In the genomic region with DNA sequence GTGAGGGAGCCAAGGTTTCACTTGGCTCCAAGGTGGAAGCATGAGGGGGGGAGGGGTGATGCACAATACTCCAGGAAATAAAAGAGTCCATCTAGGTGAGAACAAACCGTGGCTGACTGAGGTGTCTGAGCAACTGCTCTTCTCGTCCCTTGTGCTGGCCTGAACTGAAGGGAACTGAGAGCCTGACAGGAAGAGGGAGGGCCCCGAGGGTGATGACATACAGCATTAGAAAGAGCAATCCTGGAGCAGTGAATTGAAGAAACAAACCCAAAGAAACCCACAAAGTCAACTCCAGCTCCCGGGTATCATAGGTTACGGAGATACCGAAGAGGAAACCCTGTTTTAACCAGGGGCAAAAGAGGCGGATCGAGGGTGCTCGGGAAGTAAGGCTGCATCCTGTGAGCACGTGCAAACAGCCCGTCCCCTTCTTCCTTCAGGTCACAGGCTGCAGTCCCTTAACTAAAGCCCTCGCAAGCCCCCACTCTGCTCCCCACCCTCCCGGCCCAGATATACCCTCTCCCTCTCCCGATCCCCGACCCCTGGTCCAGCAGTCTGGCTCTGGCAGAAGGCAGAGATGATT, we compare ENCODE assay signal across 17 mouse cellular contexts. TPM values are rescaled to one million over a fixed set of nuclear protein-coding genes. Genes with fewer than 3 reads are reported as not detected.
DNase-seq lines count a peak whose midpoint lies in the region; ATAC-seq and TF ChIP-seq lines count a peak whose summit lies in the region.
"Had no signal": no experiment of that assay in that cellular context is flagged by ENCODE, and none has a peak within 500 bp of the region (broad histone marks: within the 10 kb centered on the region; RNA-seq: fewer than 3 reads in every experiment).

No protein-coding gene starts in this region.

- no peaks in the 10 kb centered on the region for H3K79me2 ChIP-seq in macrophage (ENCODE audit: inconsistent target)

- WGBS in heart, postnatal 0 days, result 52% methylated on average over 15 of the region's 15 CpGs
- 61% methylated on average over 15 of the region's 15 CpGs for WGBS in heart, embryonic 11.5 days (ENCODE audit: insufficient replicate concordance)
- WGBS in macrophage (ENCODE audit: missing documents), result 3% methylated on average over 12 of the region's 15 CpGs

- no peak for DNase-seq in heart, postnatal 0 days (ENCODE audit: low spot score)
- DNase-seq in 416B (ENCODE audit: low read depth), result peak; percentile 91
- peak; percentile 84 for DNase-seq in T-cell, adult 2 months (ENCODE audit: low spot score)
- no peak for DNase-seq in layer of hippocampus, postnatal 14 days (ENCODE audit: low spot score in 2 of 2)
- no peak for DNase-seq in embryo, embryonic 9.5 days (ENCODE audit: extremely low spot score)
- DNase-seq in layer of hippocampus, postnatal 25 days (ENCODE audit: extremely low spot score in 1 of 2, low spot score in 1 of 2), result no peak
- DNase-seq: adrenal gland, adult 2 months; cerebellum, postnatal 25 days; gastrocnemius, postnatal 36 days; heart, postnatal 14 days had no signal

- no peak overlapping the region for H3K4me2 ChIP-seq in heart, postnatal 0 days (ENCODE audit: low read depth, low read length)
- no peak overlapping the region for H3K4me2 ChIP-seq in heart, embryonic 11.5 days
- H3K4me2 ChIP-seq: embryonic facial prominence, embryonic 15.5 days; forebrain, embryonic 15.5 days; intestine, embryonic 15.5 days; midbrain, embryonic 11.5 days had no signal

- TF ChIP-seq CTCF in heart, postnatal 0 days (IDR thresholded peaks at IDR 0.05; ENCODE audit: low read depth), result no peak

- peaks cover 72% of the 10 kb centered on the region for H3K36me3 ChIP-seq in heart, postnatal 0 days (replicated peaks; ENCODE audit: control insufficient read depth, insufficient read depth, low read length)
- H3K36me3 ChIP-seq in heart, embryonic 11.5 days (ENCODE audit: control insufficient read depth, insufficient read depth, low read length), result peaks cover 45% of the 10 kb centered on the region
- peaks cover 44% of the 10 kb centered on the region for H3K36me3 ChIP-seq in macrophage (ENCODE audit: inconsistent target)

- no peak for TF ChIP-seq EP300 in heart, postnatal 0 days (IDR thresholded peaks at IDR 0.05; ENCODE audit: low read depth)

- H3K9ac ChIP-seq in heart, postnatal 0 days (replicated peaks; ENCODE audit: low read depth, low read length), result no peak overlapping the region
- no peak overlapping the region for H3K9ac ChIP-seq in heart, embryonic 11.5 days (ENCODE audit: low read depth, low read length)
- H3K9ac ChIP-seq: embryonic facial prominence, embryonic 15.5 days; forebrain, embryonic 15.5 days; intestine, embryonic 15.5 days had no signal

- no peak for ATAC-seq in heart, postnatal 0 days (ENCODE audit: insufficient read depth, low read depth)
- ATAC-seq in heart, embryonic 11.5 days (replicated peaks; ENCODE audit: insufficient number of reproducible peaks, low FRiP score, low TSS enrichment), result no peak
- ATAC-seq: forebrain, embryonic 15.5 days; intestine, embryonic 15.5 days; Patski had no signal

- no peaks in the 10 kb centered on the region for H3K27me3 ChIP-seq in heart, postnatal 0 days (ENCODE audit: control insufficient read depth, insufficient read depth, low read length)
- no peaks in the 10 kb centered on the region for H3K27me3 ChIP-seq in heart, embryonic 11.5 days (ENCODE audit: control insufficient read depth, insufficient read depth, low read length)
- H3K27me3 ChIP-seq: embryonic facial prominence, embryonic 15.5 days; forebrain, embryonic 15.5 days; intestine, embryonic 15.5 days; Patski had no signal

- H3K4me1 ChIP-seq in heart, postnatal 0 days (ENCODE audit: control insufficient read depth, insufficient read depth), result peaks cover 4% of the 10 kb centered on the region; the same call in 1 of the 2 replicates
- no peaks in the 10 kb centered on the region; the same call in 1 of the 2 replicates for H3K4me1 ChIP-seq in heart, embryonic 11.5 days (ENCODE audit: control insufficient read depth, insufficient read depth, low read length)
- H3K4me1 ChIP-seq: forebrain, embryonic 15.5 days; intestine, embryonic 15.5 days had no signal

- H3K4me3 ChIP-seq in heart, postnatal 0 days (ENCODE audit: low read depth, low read length), result no peak overlapping the region
- no peak overlapping the region for H3K4me3 ChIP-seq in heart, embryonic 11.5 days (ENCODE audit: low read depth, low read length)
- no peak overlapping the region for H3K4me3 ChIP-seq in macrophage (ENCODE audit: inconsistent target)
- H3K4me3 ChIP-seq: embryonic facial prominence, embryonic 15.5 days; forebrain, embryonic 15.5 days; intestine, embryonic 15.5 days had no signal

- H3K9me3 ChIP-seq in heart, postnatal 0 days (replicated peaks; ENCODE audit: control insufficient read depth, low read length), result no peaks in the 10 kb centered on the region
- H3K9me3 ChIP-seq in heart, embryonic 11.5 days (replicated peaks; ENCODE audit: control insufficient read depth, low read length), result no peaks in the 10 kb centered on the region
- H3K9me3 ChIP-seq: embryonic facial prominence, embryonic 15.5 days; forebrain, embryonic 15.5 days; intestine, embryonic 15.5 days had no signal

- H3K27ac ChIP-seq in heart, postnatal 0 days (ENCODE audit: low read depth), result peak overlapping the region; percentile 6; the same call in 1 of the 2 replicates
- no peak overlapping the region for H3K27ac ChIP-seq in heart, embryonic 11.5 days (ENCODE audit: low read depth, low read length)
- H3K27ac ChIP-seq in macrophage, result peak overlapping the region; percentile 81
- H3K27ac ChIP-seq: embryonic facial prominence, embryonic 15.5 days; forebrain, embryonic 15.5 days; intestine, embryonic 15.5 days had no signal

RNA-seq across cellular contexts. Expression of gene Psmb3, which starts 15.2 kb away (rescaled TPM):
- total RNA-seq in heart, postnatal 0 days (2014; rRNA removed; ENCODE audit: low replicate concordance), result 486 and 592 TPM in 2 replicates
- 495 and 503 TPM in 2 replicates for polyA plus RNA-seq in heart, postnatal 0 days (2015; fragmentation: Nextera tagmentation; extraction: Ambion mirVana)
- polyA plus RNA-seq in heart, embryonic 11.5 days (2014; fragmentation: Nextera tagmentation; extraction: Ambion mirVana), result 416 and 447 TPM in 2 replicates
- 10 to 100 TPM; 10.0 to 72.1 (median 43.9) TPM for total RNA-seq in macrophage (2018; cell fraction: chromatin; rRNA removed)
- total RNA-seq in macrophage (2018; cell fraction: cytosol; rRNA removed), result 100 to 1,000 TPM in 17 of 26 experiments, 10 to 100 TPM in 9; 79.3 to 179 (median 122) TPM
- total RNA-seq in macrophage (2018; cell fraction: nucleus; rRNA removed), result 10 to 100 TPM; 15.5 to 75.8 (median 38.9) TPM
- 79.7 to 207 TPM (median 133 TPM) in 3 replicates for polyA plus RNA-seq in macrophage (2018)
- 100 to 1,000 TPM; 140 to 149 TPM for total RNA-seq in layer of hippocampus, postnatal 14 days (2021)
- total RNA-seq in layer of hippocampus, postnatal 25 days (2021), result 100 to 1,000 TPM; 125 to 144 TPM

RNA-seq across cellular contexts. Expression of gene Pcgf2, which starts 18.1 kb away (rescaled TPM):
- 1.1 and 3.6 TPM in 2 replicates for total RNA-seq in heart, postnatal 0 days (2014; rRNA removed; ENCODE audit: low replicate concordance)
- polyA plus RNA-seq in heart, postnatal 0 days (2015; fragmentation: Nextera tagmentation; extraction: Ambion mirVana), result 6.0 and 7.1 TPM in 2 replicates
- polyA plus RNA-seq in heart, embryonic 11.5 days (2014; fragmentation: Nextera tagmentation; extraction: Ambion mirVana), result 10.3 and 16.4 TPM in 2 replicates
- total RNA-seq in macrophage (2018; cell fraction: chromatin; rRNA removed), result 10 to 100 TPM in 4 of 26 experiments, 1 to 10 TPM in 22; 1.5 to 14.1 (median 5.0) TPM
- 1 to 10 TPM; 1.3 to 4.5 (median 2.8) TPM for total RNA-seq in macrophage (2018; cell fraction: cytosol; rRNA removed)
- total RNA-seq in macrophage (2018; cell fraction: nucleus; rRNA removed), result 10 to 100 TPM in 1 of 26 experiments, 1 to 10 TPM in 24, under 1 TPM in 1; 0.79 to 11.9 (median 3.8) TPM
- polyA plus RNA-seq in macrophage (2018), result 3.7 to 7.5 TPM (median 3.9 TPM) in 3 replicates
- 10 to 100 TPM; 29.9 to 32.7 TPM for total RNA-seq in layer of hippocampus, postnatal 14 days (2021)
- total RNA-seq in layer of hippocampus, postnatal 25 days (2021), result 10 to 100 TPM; 19.7 to 27.9 TPM

RNA-seq across cellular contexts. Expression of gene Pip4k2b, which starts 26.1 kb away (rescaled TPM):
- 12.6 and 12.7 TPM in 2 replicates for total RNA-seq in heart, postnatal 0 days (2014; rRNA removed; ENCODE audit: low replicate concordance)
- 0.79 and 0.95 TPM in 2 replicates for polyA plus RNA-seq in heart, postnatal 0 days (2015; fragmentation: Nextera tagmentation; extraction: Ambion mirVana)
- 0.70 and 1.2 TPM in 2 replicates for polyA plus RNA-seq in heart, embryonic 11.5 days (2014; fragmentation: Nextera tagmentation; extraction: Ambion mirVana)
- total RNA-seq in macrophage (2018; cell fraction: chromatin; rRNA removed), result 10 to 100 TPM in 14 of 26 experiments, 1 to 10 TPM in 12; 3.1 to 22.8 (median 10.8) TPM
- total RNA-seq in macrophage (2018; cell fraction: cytosol; rRNA removed), result 10 to 100 TPM; 14.7 to 51.5 (median 32.9) TPM
- 10 to 100 TPM in 21 of 26 experiments, 1 to 10 TPM in 5; 7.7 to 51.0 (median 24.1) TPM for total RNA-seq in macrophage (2018; cell fraction: nucleus; rRNA removed)
- polyA plus RNA-seq in macrophage (2018), result 25.4 to 37.6 TPM (median 25.7 TPM) in 3 replicates
- total RNA-seq in layer of hippocampus, postnatal 14 days (2021), result 100 to 1,000 TPM; 115 to 118 TPM
- total RNA-seq in layer of hippocampus, postnatal 25 days (2021), result 100 to 1,000 TPM; 104 to 105 TPM

RNA-seq across cellular contexts. Expression of gene Cisd3, which starts 32.7 kb away (rescaled TPM):
- total RNA-seq in heart, postnatal 0 days (2014; rRNA removed; ENCODE audit: low replicate concordance), result 46.1 and 50.8 TPM in 2 replicates
- 125 and 135 TPM in 2 replicates for polyA plus RNA-seq in heart, postnatal 0 days (2015; fragmentation: Nextera tagmentation; extraction: Ambion mirVana)
- polyA plus RNA-seq in heart, embryonic 11.5 days (2014; fragmentation: Nextera tagmentation; extraction: Ambion mirVana), result 45.8 and 52.3 TPM in 2 replicates
- total RNA-seq in macrophage (2018; cell fraction: chromatin; rRNA removed), result 1 to 10 TPM in 23 of 26 experiments, not detected in 3; 1.3 to 8.3 (median 3.4) TPM
- 10 to 100 TPM in 25 of 26 experiments, 1 to 10 TPM in 1; 8.5 to 24.4 (median 14.3) TPM for total RNA-seq in macrophage (2018; cell fraction: cytosol; rRNA removed)
- 10 to 100 TPM in 1 of 26 experiments, 1 to 10 TPM in 25; 2.2 to 10.3 (median 5.7) TPM for total RNA-seq in macrophage (2018; cell fraction: nucleus; rRNA removed)
- 9.0 to 17.9 TPM (median 13.7 TPM) in 3 replicates for polyA plus RNA-seq in macrophage (2018)
- total RNA-seq in layer of hippocampus, postnatal 14 days (2021), result 10 to 100 TPM; 47.1 to 50.2 TPM
- total RNA-seq in layer of hippocampus, postnatal 25 days (2021), result 10 to 100 TPM; 47.0 to 55.1 TPM

RNA-seq across cellular contexts. Expression of gene Cwc25, which starts 48.0 kb away (rescaled TPM):
- total RNA-seq in heart, postnatal 0 days (2014; rRNA removed; ENCODE audit: low replicate concordance), result 3.2 and 3.5 TPM in 2 replicates
- polyA plus RNA-seq in heart, postnatal 0 days (2015; fragmentation: Nextera tagmentation; extraction: Ambion mirVana), result 7.7 and 8.2 TPM in 2 replicates
- polyA plus RNA-seq in heart, embryonic 11.5 days (2014; fragmentation: Nextera tagmentation; extraction: Ambion mirVana), result 9.2 and 9.9 TPM in 2 replicates
- 10 to 100 TPM; 37.3 to 76.4 (median 49.9) TPM for total RNA-seq in macrophage (2018; cell fraction: chromatin; rRNA removed)
- 10 to 100 TPM; 18.8 to 25.0 (median 21.2) TPM for total RNA-seq in macrophage (2018; cell fraction: cytosol; rRNA removed)
- total RNA-seq in macrophage (2018; cell fraction: nucleus; rRNA removed), result 10 to 100 TPM; 24.8 to 40.9 (median 32.6) TPM
- polyA plus RNA-seq in macrophage (2018), result 16.4 to 22.4 TPM (median 16.9 TPM) in 3 replicates
- 10 to 100 TPM; 21.3 to 21.4 TPM for total RNA-seq in layer of hippocampus, postnatal 14 days (2021)
- total RNA-seq in layer of hippocampus, postnatal 25 days (2021), result 10 to 100 TPM; 19.2 to 20.6 TPM

Comparison
In these comparisons a context has a peak if more than half of its experiments do, and no peak if none do; other contexts are left out.
1. DNase-seq: peak in 416B (single experiment) and T-cell, adult 2 months (single experiment); none in heart, postnatal 0 days (single experiment), layer of hippocampus, postnatal 14 days (0 of 2), embryo, embryonic 9.5 days (single experiment) and layer of hippocampus, postnatal 25 days (0 of 2).